Mouse (Mus musculus) megakaryocyte, embryonic 14.5 days (primary cell): ENCODE results near the gene Zfp275. TPM values are rescaled to one million over a fixed set of nuclear protein-coding genes. Genes with fewer than 3 reads are reported as not detected.
A peak's percentile ranks its signal among the peaks of the same experiment; 100 is the strongest.
"Not testable (repeated sequence)": the region's sequence is repeated elsewhere in the genome, so short reads cannot be mapped to it uniquely, and the experiment has no call there.

ENCODE experiments used
- H3K27me3 ChIP-seq: replicated peaks from 2 replicates; pipeline ENCODE3; 2012; ENCODE audit warnings: inconsistent platforms
- H3K36me3 ChIP-seq: replicated peaks from 2 replicates; pipeline ENCODE3; 2012; ENCODE audit warnings: low read length, inconsistent platforms, mixed read lengths
- H3K4me1 ChIP-seq: 2 replicates; pipeline ENCODE4 v1.6.1; 2012; ENCODE audit warnings: inconsistent platforms
- H3K4me3 ChIP-seq: replicated peaks from 2 replicates; pipeline ENCODE3; 2012; ENCODE audit warnings: moderate library complexity, mild to moderate bottlenecking, inconsistent platforms
- H3K9me3 ChIP-seq: 2 replicates; pipeline ENCODE4 v1.6.1; 2012; ENCODE audit warnings: inconsistent platforms
- FLI1 ChIP-seq: IDR thresholded peaks from 2 replicates; pipeline ENCODE4 v1.6.1; 2012; ENCODE audit warnings: low read length, inconsistent platforms, mixed read lengths
- GATA1 ChIP-seq: IDR thresholded peaks from 3 replicates; pipeline ENCODE4 v1.6.1; 2012; ENCODE audit warnings: mixed read lengths, low read length, inconsistent platforms, borderline replicate concordance
- polyA plus RNA-seq: library from polyadenylated mRNA; stranded (reverse); fragments of >175 nt; gene quantifications from 2 replicates; pipeline ENCODE4 v1.2.3, GENCODE M21; 2012; ENCODE audit warnings: low replicate concordance; ENCODE audit not compliant: insufficient read depth

Gene Zfp275
- polyA plus RNA-seq = 0.34 and 0.38 TPM in 2 replicates

DNA sequence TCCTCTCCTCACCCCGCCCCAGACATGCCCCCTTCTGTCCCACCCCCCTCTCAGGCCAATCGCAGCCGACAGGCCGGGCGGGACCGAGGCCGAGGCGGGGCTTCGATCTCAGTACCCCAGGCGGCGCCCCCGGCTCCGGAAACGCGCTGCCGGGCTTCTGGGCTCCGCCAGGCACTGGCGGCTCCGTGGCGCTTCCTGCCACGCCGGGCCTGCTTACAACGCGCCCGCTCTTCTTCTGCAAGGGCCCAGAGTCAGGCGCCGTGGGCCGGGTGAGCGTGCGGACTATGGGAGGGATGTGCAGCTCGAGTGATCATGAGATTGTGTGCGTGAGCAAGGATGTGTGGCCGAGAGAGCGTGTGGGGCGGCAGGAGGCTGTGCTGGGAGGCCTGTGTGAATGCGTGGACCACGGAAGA, at the start of gene Zfp275:
TSS of gene Zfp275 (plus strand) at position 139 of the 413 bp plus-strand sequence.
- H3K4me3 ChIP-seq = peak within 1 kb of the TSS; percentile 97
- H3K9me3 ChIP-seq = no peaks in the 10 kb centered on the region
- H3K4me1 ChIP-seq = peaks cover 25% of the 10 kb centered on the region
- TF ChIP-seq FLI1 (no peak), GATA1 (no peak)
- H3K36me3 ChIP-seq = peaks cover 17% of the 10 kb centered on the region
- peaks cover 9% of the 10 kb centered on the region for H3K27me3 ChIP-seq

DNA sequence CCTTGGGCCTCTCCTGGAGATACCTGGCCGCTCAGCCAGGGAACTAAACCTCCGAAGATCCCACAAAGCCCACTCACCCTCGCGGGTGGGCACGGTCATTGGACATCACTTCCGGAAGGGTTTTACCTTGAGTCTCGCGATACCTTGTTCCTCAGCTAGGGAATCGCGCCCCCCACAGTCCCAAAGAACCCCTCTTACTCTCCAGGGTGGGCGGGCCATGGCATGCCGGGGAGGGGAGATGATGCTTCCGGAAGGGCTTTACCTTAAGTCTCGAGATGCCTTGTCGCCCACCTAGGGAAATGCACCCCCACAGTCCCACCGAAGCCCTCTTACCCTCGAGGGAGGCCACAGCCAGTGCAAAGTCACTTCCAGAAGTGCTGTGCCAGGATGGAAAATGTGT, 49.5 kb upstream of the Zfp275 start, which contains the start of the genes Xlr5a and Xlr5c:
TSS of gene Xlr5a (minus strand) at position 101 of the 400 bp plus-strand sequence.
TSS of gene Xlr5c (minus strand) at position 101 of the 400 bp plus-strand sequence.
- not testable (repeated sequence) for H3K36me3 ChIP-seq, H3K27me3 ChIP-seq, H3K4me1 ChIP-seq, H3K9me3 ChIP-seq, H3K4me3 ChIP-seq

DNA sequence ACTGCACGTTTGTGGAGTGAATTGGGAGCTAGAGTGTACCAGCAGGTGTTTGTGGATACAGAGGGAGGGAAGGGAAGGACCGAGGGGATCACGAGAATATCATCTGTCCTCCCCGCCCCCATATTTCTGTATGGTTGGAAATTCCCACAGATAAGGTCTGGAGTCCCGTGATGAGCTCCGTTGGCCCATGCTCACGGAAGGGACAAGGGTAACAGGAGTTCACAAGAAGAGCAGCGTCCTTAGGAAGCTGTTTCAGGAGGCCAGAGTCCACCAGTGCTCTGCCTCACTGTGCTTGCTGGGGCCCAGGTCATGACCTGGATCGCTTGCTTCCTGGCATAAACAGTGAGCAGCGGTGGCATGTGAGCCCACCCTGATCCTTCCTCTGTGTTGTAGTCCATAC, 46.7 kb upstream of the Zfp275 start:
- not testable (repeated sequence) for H3K4me1 ChIP-seq, H3K27me3 ChIP-seq, H3K9me3 ChIP-seq, H3K4me3 ChIP-seq, H3K36me3 ChIP-seq

DNA sequence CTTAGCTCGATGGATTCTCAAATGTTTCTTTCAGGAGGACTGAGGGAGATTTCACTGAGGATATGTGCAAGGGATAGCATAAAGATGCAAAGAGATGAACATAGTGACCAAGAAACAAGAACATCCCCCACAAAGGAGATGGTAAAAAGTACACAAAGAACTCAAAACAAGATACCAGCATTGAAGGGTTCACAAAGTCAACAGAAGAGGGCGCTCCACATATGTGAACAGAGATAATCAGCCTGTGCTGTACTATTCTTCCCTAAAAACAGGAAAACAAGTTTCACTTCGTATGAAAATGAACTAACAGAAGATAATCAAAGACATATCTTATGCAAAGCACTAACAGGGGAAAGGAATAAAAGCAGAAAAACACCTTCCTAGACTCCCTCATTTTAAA, 29.9 kb upstream of the Zfp275 start:
- H3K4me3 ChIP-seq = no peak overlapping the region

DNA sequence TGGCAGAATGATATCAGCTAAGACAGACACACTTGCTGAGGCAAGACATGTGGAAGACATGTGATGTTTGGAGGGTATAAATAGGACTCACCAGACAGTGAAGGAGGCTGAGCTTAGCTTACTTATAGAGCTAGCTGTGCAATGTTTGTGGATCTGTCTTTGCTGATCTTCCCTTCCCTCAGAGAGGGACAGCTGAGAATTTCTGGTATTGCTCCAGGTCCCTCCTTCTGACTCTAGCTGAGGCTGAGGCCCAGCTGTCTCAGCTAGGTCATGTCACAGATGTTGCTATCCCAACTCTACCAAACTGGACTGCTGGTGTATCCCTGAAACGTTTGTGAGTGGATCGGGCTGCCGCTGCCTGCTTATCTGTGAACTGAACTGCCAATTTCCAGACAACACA, 21.4 kb upstream of the Zfp275 start:
- Histone ChIP-seq H3K4me1 (peaks cover 6% of the 10 kb centered on the region), H3K36me3 (no peaks in the 10 kb centered on the region), H3K4me3 (no peak overlapping the region), H3K27me3 (peaks cover 3% of the 10 kb centered on the region), H3K9me3 (no peaks in the 10 kb centered on the region)
- TF ChIP-seq GATA1 = no peak
- no peak for TF ChIP-seq FLI1

More for the DNA sequence above, 29.9 kb upstream of the Zfp275 start:
- H3K4me1 ChIP-seq = no peaks in the 10 kb centered on the region
- H3K9me3 ChIP-seq = no peaks in the 10 kb centered on the region
- TF ChIP-seq FLI1 = no peak
- TF ChIP-seq GATA1 = no peak
- H3K36me3 ChIP-seq = no peaks in the 10 kb centered on the region
- H3K27me3 ChIP-seq = peaks cover 16% of the 10 kb centered on the region

DNA sequence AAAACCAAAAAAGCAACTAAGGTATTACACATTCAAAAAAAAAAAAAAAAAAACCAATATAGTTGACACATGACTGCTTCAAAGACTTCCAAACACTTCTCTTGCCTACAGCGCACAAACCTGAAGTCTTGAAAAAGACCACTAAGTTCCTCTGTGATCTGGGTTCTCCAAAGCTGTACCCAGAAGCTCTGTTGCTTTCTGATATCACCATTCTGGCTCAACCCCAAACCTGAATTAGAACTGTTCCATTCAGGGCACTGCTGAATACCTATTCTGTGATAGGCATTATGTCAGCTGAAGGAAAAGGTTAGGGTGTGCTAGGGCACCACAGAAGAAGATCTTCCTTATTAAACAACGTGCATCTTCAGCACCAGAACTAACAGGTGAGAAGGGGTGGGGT, 15.2 kb upstream of the Zfp275 start:
- TF ChIP-seq GATA1 (no peak), FLI1 (no peak)
- Histone ChIP-seq H3K9me3 (no peaks in the 10 kb centered on the region), H3K4me1 (peaks cover 7% of the 10 kb centered on the region; the same call in 1 of the 2 replicates), H3K36me3 (no peaks in the 10 kb centered on the region), H3K27me3 (peaks cover 7% of the 10 kb centered on the region), H3K4me3 (no peak overlapping the region)

DNA sequence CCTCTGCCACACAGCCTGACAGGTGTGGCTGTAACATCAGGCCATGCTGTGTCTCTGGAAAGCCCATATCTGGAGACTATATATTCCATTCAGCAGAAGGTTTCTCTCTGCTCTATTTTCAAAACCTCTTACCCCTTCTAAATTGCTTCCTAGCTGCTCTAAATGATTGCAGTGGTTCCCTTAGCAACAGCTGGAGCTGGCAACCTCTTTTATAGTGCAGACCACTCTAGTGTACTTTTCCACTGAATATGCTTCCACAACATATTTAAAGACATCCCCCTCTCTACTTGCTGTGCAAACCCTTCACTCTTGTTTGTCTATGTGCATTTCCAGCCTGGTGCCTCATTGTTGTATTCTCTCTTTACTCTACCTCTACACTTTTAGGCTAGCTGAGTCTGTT, 8.9 kb upstream of the Zfp275 start:
- H3K36me3 ChIP-seq = no peaks in the 10 kb centered on the region
- no peaks in the 10 kb centered on the region for H3K9me3 ChIP-seq
- H3K4me1 ChIP-seq = peaks cover 8% of the 10 kb centered on the region
- TF ChIP-seq FLI1 (no peak), GATA1 (no peak)
- H3K4me3 ChIP-seq = no peak overlapping the region
- H3K27me3 ChIP-seq = peaks cover 28% of the 10 kb centered on the region

DNA sequence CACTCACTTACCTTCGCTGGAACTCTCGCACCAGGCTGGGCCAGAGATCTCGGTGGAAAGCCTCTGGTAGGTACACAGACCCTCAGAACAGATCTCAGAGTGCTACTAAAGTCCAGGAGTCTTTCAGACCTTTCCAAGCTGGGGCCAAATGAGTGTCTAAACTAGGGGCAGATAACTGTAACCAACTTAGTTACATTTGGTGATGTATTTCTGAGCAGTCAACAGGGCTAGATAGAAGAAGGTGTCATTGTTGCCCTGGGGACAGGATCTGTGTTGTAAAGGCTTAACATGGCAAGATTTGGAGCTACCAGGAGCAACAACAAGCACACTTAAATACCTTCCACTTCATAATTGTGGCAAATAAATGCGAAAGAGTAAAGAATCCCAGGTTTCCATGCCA, 5.7 kb upstream of the Zfp275 start, which contains the start of gene Gm45015:
TSS of gene Gm45015 (minus strand) at position 101 of the 400 bp plus-strand sequence.
- peaks cover 26% of the 10 kb centered on the region for H3K27me3 ChIP-seq
- no peak within 1 kb of the TSS for H3K4me3 ChIP-seq
- no peaks in the 10 kb centered on the region for H3K36me3 ChIP-seq
- H3K4me1 ChIP-seq = peaks cover 11% of the 10 kb centered on the region
- no peaks in the 10 kb centered on the region for H3K9me3 ChIP-seq
- TF ChIP-seq FLI1 = no peak
- no peak for TF ChIP-seq GATA1

DNA sequence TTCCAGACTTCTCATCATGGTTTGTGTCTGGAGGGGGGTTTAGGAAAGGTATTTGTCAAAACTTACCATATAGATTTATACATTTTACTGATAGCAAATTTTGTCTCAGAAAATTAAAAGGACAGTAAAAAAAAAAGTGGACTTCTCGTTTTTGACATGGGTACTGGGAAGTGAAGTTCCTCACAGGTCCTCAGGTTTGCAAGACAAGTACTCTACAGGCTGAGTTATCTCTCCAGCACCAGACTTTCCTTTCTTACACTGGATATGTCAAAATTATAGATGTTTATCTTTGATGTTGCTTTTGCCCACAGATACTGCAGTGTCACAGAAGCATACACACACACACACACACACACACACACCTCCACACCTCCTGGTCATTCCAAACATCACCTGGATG, 948 bp upstream of the Zfp275 start:
- TF ChIP-seq GATA1 = no peak
- no peak for TF ChIP-seq FLI1
- Histone ChIP-seq H3K36me3 (peaks cover 17% of the 10 kb centered on the region), H3K4me3 (no peak overlapping the region), H3K27me3 (peaks cover 15% of the 10 kb centered on the region), H3K4me1 (peaks cover 25% of the 10 kb centered on the region), H3K9me3 (no peaks in the 10 kb centered on the region)

DNA sequence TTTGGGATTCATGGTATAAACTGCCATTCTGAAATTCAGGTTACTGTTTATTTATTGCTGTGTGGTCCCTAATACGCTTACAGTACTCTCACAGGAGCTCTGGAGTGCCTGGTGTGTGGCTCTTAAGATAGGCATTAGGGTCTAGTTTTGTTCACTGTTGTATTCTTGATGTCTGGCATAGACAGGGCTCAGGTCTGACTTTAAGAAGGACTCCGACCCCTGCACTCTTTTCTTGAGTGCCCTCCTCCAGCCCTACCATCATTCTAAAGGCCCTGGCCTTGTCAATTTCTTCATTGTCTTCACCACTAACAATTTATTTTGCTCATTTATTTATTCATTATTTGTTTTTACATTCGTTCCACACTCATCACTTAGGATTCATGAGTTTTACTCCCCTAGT, 353 bp upstream of the Zfp275 start:
- peak overlapping the region; percentile 97 for H3K4me3 ChIP-seq
- H3K4me1 ChIP-seq = peaks cover 25% of the 10 kb centered on the region
- TF ChIP-seq GATA1 (no peak), FLI1 (no peak)
- peaks cover 17% of the 10 kb centered on the region for H3K36me3 ChIP-seq
- peaks cover 10% of the 10 kb centered on the region for H3K27me3 ChIP-seq
- no peaks in the 10 kb centered on the region for H3K9me3 ChIP-seq

DNA sequence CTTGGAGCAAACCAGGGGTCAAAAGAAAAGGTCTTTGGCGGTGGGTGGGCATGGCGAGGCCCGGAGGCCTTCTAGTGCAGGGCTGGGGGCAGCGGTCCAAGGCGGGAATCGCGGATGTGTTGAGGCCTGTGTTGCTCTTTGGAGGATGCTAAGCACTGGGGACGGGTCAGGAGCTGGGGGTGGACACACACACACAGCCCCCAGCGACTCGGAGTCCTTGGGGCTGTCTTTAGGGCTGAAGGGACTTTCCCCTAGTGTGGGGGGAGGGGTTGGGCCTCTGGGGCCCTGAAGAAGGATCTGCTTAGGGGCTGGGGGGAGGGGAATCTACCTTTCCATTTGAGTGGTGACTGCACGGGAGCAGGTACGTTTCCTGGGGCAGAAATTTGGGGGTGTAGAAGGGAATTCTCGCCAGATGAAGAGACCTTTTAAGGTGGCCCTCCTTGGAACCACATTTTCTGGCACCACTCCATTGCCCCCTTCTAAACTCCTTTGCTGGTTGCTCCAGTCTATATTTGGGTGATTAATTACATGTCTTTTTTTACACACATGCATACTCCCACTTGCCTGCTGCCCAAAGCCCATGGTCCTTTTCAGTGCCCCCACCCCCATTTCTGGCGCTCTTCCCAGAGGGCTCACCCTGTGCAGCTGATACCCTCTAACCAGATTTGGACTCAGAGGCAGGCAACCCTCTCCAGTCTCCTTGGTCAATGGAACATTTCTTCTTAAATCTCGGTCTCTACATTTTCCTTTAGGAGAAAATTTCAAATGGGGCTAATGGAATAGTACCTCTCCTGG, 717 bp downstream of the Zfp275 start:
- peak overlapping the region; percentile 97 for H3K4me3 ChIP-seq
- H3K27me3 ChIP-seq = peaks cover 9% of the 10 kb centered on the region
- peaks cover 22% of the 10 kb centered on the region for H3K4me1 ChIP-seq
- peaks cover 17% of the 10 kb centered on the region for H3K36me3 ChIP-seq
- TF ChIP-seq GATA1 (no peak), FLI1 (no peak)
- H3K9me3 ChIP-seq = no peaks in the 10 kb centered on the region
